ENCODE assay signal across 7 mouse cellular contexts in the genomic region with DNA sequence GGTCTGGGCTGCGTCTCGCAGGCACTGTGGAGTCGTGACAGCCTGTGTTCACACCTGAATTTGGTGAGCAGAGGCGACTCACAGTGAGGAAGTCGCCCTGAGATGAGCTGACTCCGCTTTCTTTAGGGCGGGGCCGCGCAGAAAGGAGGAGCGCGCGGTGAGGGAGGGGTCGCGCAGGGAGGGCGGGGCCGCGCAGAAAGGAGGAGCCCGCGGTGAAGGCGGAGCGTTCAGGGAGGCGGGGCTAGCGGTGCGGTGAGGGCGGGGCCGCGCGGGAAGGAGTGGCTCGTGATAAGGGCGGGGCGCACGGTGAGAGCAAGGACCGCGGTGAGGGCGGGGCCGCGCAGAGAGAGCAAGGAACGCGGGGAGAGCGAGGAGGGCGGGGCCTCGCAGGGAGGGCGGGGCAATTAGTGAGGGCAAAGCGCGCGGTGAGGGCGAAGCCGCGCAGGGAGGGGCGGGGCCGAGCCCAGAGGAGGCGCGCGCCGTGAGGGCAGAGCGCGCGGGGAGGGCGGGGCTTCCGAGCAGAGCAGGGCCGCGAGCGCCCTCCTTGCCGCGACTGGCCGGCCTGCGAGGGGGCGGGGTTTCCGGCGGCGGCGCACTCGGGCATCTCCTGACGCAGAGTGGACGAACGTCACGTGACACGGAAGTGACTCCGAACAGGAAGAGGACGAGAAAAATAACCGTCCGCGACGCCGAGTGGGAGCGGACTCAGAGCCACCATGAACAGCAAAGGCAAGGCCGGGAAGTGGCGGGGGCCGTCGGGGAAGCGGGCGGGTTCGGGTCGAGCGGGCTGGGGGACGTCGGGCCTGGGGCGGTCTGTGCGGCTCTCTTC. TPM values are rescaled to one million over a fixed set of nuclear protein-coding genes. Genes with fewer than 3 reads are reported as not detected.
DNase-seq lines count a peak whose midpoint lies in the region; ATAC-seq lines count a peak whose summit lies in the region.

A gene (plus strand): TSS at position 354 of the 829 bp plus-strand sequence.

- H3K36me3 ChIP-seq in embryonic facial prominence, embryonic 10.5 days (replicated peaks) = peaks cover 34% of the 10 kb centered on the region
- H3K36me3 ChIP-seq in limb, embryonic 10.5 days = peaks cover 33% of the 10 kb centered on the region
- H3K36me3 ChIP-seq in midbrain, embryonic 13.5 days = peaks cover 28% of the 10 kb centered on the region

- H3K4me3 ChIP-seq in embryonic facial prominence, embryonic 10.5 days = peak within 1 kb of the TSS; percentile 91
- H3K4me3 ChIP-seq in limb, embryonic 10.5 days = peak within 1 kb of the TSS; percentile 97
- peak within 1 kb of the TSS; percentile 86 for H3K4me3 ChIP-seq in midbrain, embryonic 13.5 days (replicated peaks)

- under 1% methylated on average over 99 of the region's 99 CpGs for WGBS in embryonic facial prominence, embryonic 10.5 days
- under 1% methylated on average over 99 of the region's 99 CpGs for WGBS in limb, embryonic 10.5 days
- under 1% methylated on average over 85 of the region's 99 CpGs for WGBS in midbrain, embryonic 13.5 days

- peak within 1 kb of the TSS; percentile 96 for H3K27ac ChIP-seq in embryonic facial prominence, embryonic 10.5 days (replicated peaks)
- peak within 1 kb of the TSS; percentile 97 for H3K27ac ChIP-seq in limb, embryonic 10.5 days
- H3K27ac ChIP-seq in midbrain, embryonic 13.5 days = peak within 1 kb of the TSS; percentile 96

- H3K4me1 ChIP-seq in embryonic facial prominence, embryonic 10.5 days = peaks cover 27% of the 10 kb centered on the region
- H3K4me1 ChIP-seq in limb, embryonic 10.5 days = peaks cover 23% of the 10 kb centered on the region
- H3K4me1 ChIP-seq in midbrain, embryonic 13.5 days (replicated peaks) = peaks cover 25% of the 10 kb centered on the region

- peaks cover 23% of the 10 kb centered on the region for H3K27me3 ChIP-seq in embryonic facial prominence, embryonic 10.5 days (replicated peaks; ENCODE audit: low read depth, poor library complexity, severe bottlenecking)
- peaks cover 17% of the 10 kb centered on the region for H3K27me3 ChIP-seq in limb, embryonic 10.5 days (ENCODE audit: low read depth, poor library complexity, severe bottlenecking)
- 0 out of 2 replicates have a peak, but pooled peaks cover 4% of the 10 kb centered on the region for H3K27me3 ChIP-seq in midbrain, embryonic 13.5 days

- peak within 1 kb of the TSS; percentile 87 for H3K4me2 ChIP-seq in midbrain, embryonic 13.5 days (replicated peaks)

- H3K9ac ChIP-seq in midbrain, embryonic 13.5 days (replicated peaks) = peak within 1 kb of the TSS; percentile 88

- ATAC-seq in granulocyte monocyte progenitor cell, adult 5-6 weeks (replicated peaks; ENCODE audit: poor library complexity, severe bottlenecking) = peak; percentile 76
- ATAC-seq in midbrain, embryonic 13.5 days = peak; percentile 78

- H3K9me3 ChIP-seq in embryonic facial prominence, embryonic 10.5 days = no peaks in the 10 kb centered on the region
- no peaks in the 10 kb centered on the region for H3K9me3 ChIP-seq in limb, embryonic 10.5 days (replicated peaks)
- H3K9me3 ChIP-seq in midbrain, embryonic 13.5 days = no peaks in the 10 kb centered on the region

- peak; percentile 100 for DNase-seq in adrenal gland, postnatal 10 days
- peak; percentile 100 for DNase-seq in embryonic facial prominence, embryonic 10.5 days (ENCODE audit: low spot score)
- DNase-seq in kidney, adult 11 months = peak; percentile 98
- peak; percentile 99 for DNase-seq in limb, embryonic 10.5 days (ENCODE audit: low spot score)
- DNase-seq in spleen, adult 12 weeks (ENCODE audit: low spot score) = peak; percentile 99

RNA-seq across cellular contexts. Expression of the gene that starts here (rescaled TPM):
- 100 to 1,000 TPM; 171 to 182 TPM for total RNA-seq in adrenal gland, postnatal 10 days (2021)
- polyA plus RNA-seq in embryonic facial prominence, embryonic 10.5 days (2016; fragmentation: Nextera tagmentation; extraction: Ambion mirVana) = 200 and 212 TPM in 2 replicates
- total RNA-seq in granulocyte monocyte progenitor cell, adult 5-6 weeks (2014; fragmentation: Nextera tagmentation) = 252 and 291 TPM in 2 replicates
- 155 and 168 TPM in 2 replicates for total RNA-seq in granulocyte monocyte progenitor cell, adult 5-6 weeks (2017)
- polyA plus RNA-seq in limb, embryonic 10.5 days (2016; fragmentation: Nextera tagmentation; extraction: Ambion mirVana) = 189 and 195 TPM in 2 replicates
- polyA plus RNA-seq in midbrain, embryonic 13.5 days (2015; fragmentation: Nextera tagmentation; extraction: Ambion mirVana) = 162 and 166 TPM in 2 replicates

Comparison
In these comparisons a context has a peak if more than half of its experiments do, and no peak if none do; other contexts are left out.
1. Peak in every context shown above with its lines: DNase-seq, ATAC-seq, H3K4me3 ChIP-seq and H3K27ac ChIP-seq.